Mouse (Mus musculus): ENCODE measurements at regions not wholly inside any gene's neighbourhood (a gene's known extent, or its start where the extent isn't known, plus 50 kb on each side); places are given as distances from the start of the nearest gene placed in this dataset.

- ATAC-seq (replicated peaks; ENCODE audit: low read depth, poor library complexity, severe bottlenecking), result no peak
These were observed 427.8 kb downstream of the 1700129C05Rik start for GRCm38 (mm10) chr14:58714856-58715255.

- ATAC-seq (replicated peaks; ENCODE audit: low read depth, poor library complexity, severe bottlenecking), result no peak
These were observed 432.8 kb downstream of the 1700129C05Rik start for GRCm38 (mm10) chr14:58709861-58710260.

GRCm38 (mm10) chr14:58709281-58709680 is 433.4 kb downstream of the 1700129C05Rik start:
- no peak for ATAC-seq (replicated peaks; ENCODE audit: low read depth, poor library complexity, severe bottlenecking)

- ATAC-seq (replicated peaks; ENCODE audit: low read depth, poor library complexity, severe bottlenecking), result no peak
These were observed 440.9 kb downstream of the 1700129C05Rik start for GRCm38 (mm10) chr14:58701765-58702164.

GRCm38 (mm10) chr14:58691129-58691828 is 451.4 kb downstream of the 1700129C05Rik start:
- ATAC-seq (replicated peaks; ENCODE audit: low read depth, poor library complexity, severe bottlenecking), result no peak

- ATAC-seq (replicated peaks; ENCODE audit: low read depth, poor library complexity, severe bottlenecking), result no peak
These were observed 454.9 kb downstream of the 1700129C05Rik start for GRCm38 (mm10) chr14:58687814-58688213.

GRCm38 (mm10) chr14:58678781-58679180 is 463.9 kb downstream of the 1700129C05Rik start:
- no peak for ATAC-seq (replicated peaks; ENCODE audit: low read depth, poor library complexity, severe bottlenecking)

GRCm38 (mm10) chr14:58678126-58678656 is 464.5 kb downstream of the 1700129C05Rik start:
- no peak for ATAC-seq (replicated peaks; ENCODE audit: low read depth, poor library complexity, severe bottlenecking)

- no peak for ATAC-seq (replicated peaks; ENCODE audit: low read depth, poor library complexity, severe bottlenecking)
These were observed 467.5 kb downstream of the 1700129C05Rik start for GRCm38 (mm10) chr14:58675146-58675545.

GRCm38 (mm10) chr14:58663946-58664345 is 478.7 kb downstream of the 1700129C05Rik start:
- ATAC-seq (replicated peaks; ENCODE audit: low read depth, poor library complexity, severe bottlenecking), result no peak

- no peak for ATAC-seq (replicated peaks; ENCODE audit: low read depth, poor library complexity, severe bottlenecking)
These were observed 480.1 kb downstream of the 1700129C05Rik start for GRCm38 (mm10) chr14:58662601-58663000.

GRCm38 (mm10) chr14:58661416-58661815 is 481.3 kb downstream of the 1700129C05Rik start:
- ATAC-seq (replicated peaks; ENCODE audit: low read depth, poor library complexity, severe bottlenecking), result no peak

- no peak for ATAC-seq (replicated peaks; ENCODE audit: low read depth, poor library complexity, severe bottlenecking)
These were observed 485.4 kb downstream of the 1700129C05Rik start for GRCm38 (mm10) chr14:58657263-58657662.

- no peak for ATAC-seq (replicated peaks; ENCODE audit: low read depth, poor library complexity, severe bottlenecking)
These were observed 485.8 kb downstream of the 1700129C05Rik start for GRCm38 (mm10) chr14:58656935-58657238.

GRCm38 (mm10) chr14:58656212-58656934 is 486.3 kb downstream of the 1700129C05Rik start:
- ATAC-seq (replicated peaks; ENCODE audit: low read depth, poor library complexity, severe bottlenecking), result no peak

GRCm38 (mm10) chr14:58653026-58653425 is 489.7 kb downstream of the 1700129C05Rik start:
- no peak for ATAC-seq (replicated peaks; ENCODE audit: low read depth, poor library complexity, severe bottlenecking)

- ATAC-seq (replicated peaks; ENCODE audit: low read depth, poor library complexity, severe bottlenecking), result no peak
These were observed 490.7 kb downstream of the 1700129C05Rik start for GRCm38 (mm10) chr14:58652004-58652403.

GRCm38 (mm10) chr14:58651210-58651609 is 491.5 kb downstream of the 1700129C05Rik start:
- ATAC-seq (replicated peaks; ENCODE audit: low read depth, poor library complexity, severe bottlenecking), result no peak

- no peak for ATAC-seq (replicated peaks; ENCODE audit: low read depth, poor library complexity, severe bottlenecking)
These were observed 504.4 kb downstream of the 1700129C05Rik start for GRCm38 (mm10) chr14:58638337-58638696.

- no peak for ATAC-seq (replicated peaks; ENCODE audit: low read depth, poor library complexity, severe bottlenecking)
These were observed 505.0 kb downstream of the 1700129C05Rik start for GRCm38 (mm10) chr14:58637405-58638336.
